Mouse (Mus musculus) heart, adult 2 months (tissue): ENCODE measurements around the gene Cd160.

Source experiments
- CTCF ChIP-seq: fragments of 200-600 bp; IDR thresholded peaks from 2 replicates; pipeline ENCODE4 v1.8.1; 2022; ENCODE audit warnings: antibody characterized with exemption, mild to moderate bottlenecking, moderate library complexity
- POLR2A ChIP-seq: fragments of 200-500 bp; IDR thresholded peaks from 2 replicates; pipeline ENCODE4 v1.6.1; 2011; ENCODE audit warnings: mild to moderate bottlenecking, low read depth, low read length, control low read depth; ENCODE audit not compliant: insufficient read depth

DNA sequence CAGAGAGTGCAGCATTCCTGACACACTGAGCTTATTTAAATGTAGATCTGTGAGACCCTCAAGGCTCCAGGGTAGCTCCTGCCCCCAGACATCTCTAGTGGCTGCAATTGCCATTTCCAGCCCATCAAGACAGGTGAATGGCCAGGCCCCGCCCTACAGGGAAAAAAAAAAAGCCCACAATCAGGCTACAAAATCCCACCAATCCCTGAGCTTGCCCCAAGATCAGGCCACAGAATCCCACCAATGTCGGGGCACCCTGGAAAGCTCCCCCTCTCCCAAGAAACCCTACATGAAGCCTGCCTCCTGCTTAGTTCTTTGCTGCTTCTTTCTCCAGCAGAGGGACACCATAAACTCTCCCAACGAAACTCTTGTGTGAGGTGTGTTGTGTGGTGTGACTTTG is 21.0 kb downstream of the Cd160 start:
- TF ChIP-seq POLR2A (no peak), CTCF (no peak)
